Mouse (Mus musculus) neural tube, embryonic 12.5 days (tissue): ENCODE measurements at regions not wholly inside any gene's neighbourhood (a gene's known extent, or its start where the extent isn't known, plus 50 kb on each side); places are given as distances from the start of the nearest gene placed in this dataset. TPM values are rescaled to one million over a fixed set of nuclear protein-coding genes. Genes with fewer than 3 reads are reported as not detected.

Experiments
- ATAC-seq: fragments of 200-750 bp; cut with Nextera tagmentation; 2 replicates; pipeline ENCODE4 v1.8.0; 2017; ENCODE audit warnings: low read depth, mild to moderate bottlenecking, moderate TSS enrichment, moderate library complexity; ENCODE audit not compliant: low FRiP score
- H3K27ac ChIP-seq: fragments of 300-500 bp; sonication (generic); 2 replicates; pipeline ENCODE4 v1.5.1; 2016
- H3K27me3 ChIP-seq: fragments of 300-500 bp; sonication (generic); replicated peaks from 2 replicates; pipeline ENCODE4 v1.6.1; 2016; ENCODE audit warnings: mild to moderate bottlenecking
- H3K36me3 ChIP-seq: fragments of 300-500 bp; sonication (generic); 2 replicates; pipeline ENCODE4 v1.6.1; 2016; ENCODE audit warnings: mild to moderate bottlenecking
- H3K4me1 ChIP-seq: fragments of 300-500 bp; sonication (generic); 2 replicates; pipeline ENCODE4 v1.6.1; 2016
- H3K4me2 ChIP-seq: fragments of 300-500 bp; sonication (generic); replicated peaks from 2 replicates; pipeline ENCODE4 v1.6.1; 2016; ENCODE audit warnings: mild to moderate bottlenecking
- H3K4me3 ChIP-seq: fragments of 300-500 bp; sonication (generic); 2 replicates; pipeline ENCODE4 v1.5.1; 2016
- H3K9ac ChIP-seq: fragments of 300-500 bp; sonication (generic); 2 replicates; pipeline ENCODE4 v1.6.1; 2016; ENCODE audit warnings: mild to moderate bottlenecking
- H3K9me3 ChIP-seq: fragments of 300-500 bp; sonication (generic); 2 replicates; pipeline ENCODE4 v1.6.1; 2016; ENCODE audit warnings: mild to moderate bottlenecking
- WGBS: fragments of 180-500 bp; shearing (Covaris S2); methylation state at CpG from one replicate; pipeline ENCODE4 v1.1.7; 2016; 5-methylcytosine and 5-hydroxymethylcytosine counted together
- microRNA-seq: library from miRNA; unstranded; fragments of <30 nt; microRNA quantifications from one replicate; pipeline ENCODE4, GENCODE M21; 2017

GRCm38 (mm10) chr5:7789126-7789525 lies 171.1 kb upstream of the Steap4 start:
- no peaks in the 10 kb centered on the region for H3K27me3 ChIP-seq
- H3K4me1 ChIP-seq = no peaks in the 10 kb centered on the region
- H3K27ac ChIP-seq = no peak overlapping the region
- no peak for ATAC-seq
- no peak overlapping the region for H3K4me3 ChIP-seq
- no peak overlapping the region for H3K4me2 ChIP-seq
- H3K9ac ChIP-seq = no peak overlapping the region
- no peaks in the 10 kb centered on the region for H3K9me3 ChIP-seq
- 93% methylated on average over 1 of the region's 1 CpGs for WGBS
- no peaks in the 10 kb centered on the region for H3K36me3 ChIP-seq

DNA sequence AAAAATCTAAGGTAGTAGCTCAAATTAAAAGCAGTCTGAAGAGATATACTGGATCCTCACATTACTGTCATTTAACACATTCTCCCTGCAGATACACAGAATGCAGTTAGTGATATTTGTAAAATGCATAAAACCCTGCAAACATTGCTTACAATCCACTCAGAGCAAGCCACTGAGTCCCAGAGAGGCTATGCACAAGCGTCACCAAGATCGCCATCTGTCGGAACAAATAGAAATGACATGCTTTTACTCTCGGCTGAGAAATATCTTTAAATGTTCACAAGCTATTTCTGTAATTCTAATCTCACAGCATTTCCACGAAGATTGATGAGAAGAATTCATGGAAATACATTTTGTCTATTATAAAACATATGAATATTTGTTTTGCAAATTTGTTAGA lies 139.7 kb upstream of the Steap4 start:
- Histone ChIP-seq H3K9ac (no peak overlapping the region), H3K36me3 (no peaks in the 10 kb centered on the region), H3K27me3 (no peaks in the 10 kb centered on the region), H3K27ac (no peak overlapping the region), H3K4me2 (no peak overlapping the region), H3K4me1 (no peaks in the 10 kb centered on the region), H3K4me3 (no peak overlapping the region), H3K9me3 (no peaks in the 10 kb centered on the region)
- 39% methylated on average over 5 of the region's 5 CpGs for WGBS
- no peak for ATAC-seq

DNA sequence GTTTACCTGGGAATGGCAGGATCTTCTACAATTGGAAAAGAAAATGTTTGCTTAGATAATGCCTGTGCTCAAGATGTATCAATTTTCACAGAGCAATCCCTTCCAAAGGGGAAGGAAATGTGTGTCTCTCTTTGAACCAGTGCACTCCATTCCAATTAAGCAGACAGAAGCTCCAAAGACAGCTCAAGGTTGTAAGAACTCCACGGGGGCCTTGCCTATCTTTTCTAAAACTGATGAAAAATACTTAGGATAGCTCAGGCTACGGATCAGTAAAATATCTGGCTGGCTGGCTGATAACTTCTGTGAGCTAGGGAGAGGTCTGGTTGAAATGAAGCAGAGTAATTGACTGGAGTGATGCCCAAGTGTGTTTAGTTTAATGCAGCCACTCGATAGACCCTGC lies 138.6 kb upstream of the Steap4 start:
- no peak overlapping the region for H3K4me3 ChIP-seq
- H3K27me3 ChIP-seq = no peaks in the 10 kb centered on the region
- H3K9ac ChIP-seq = no peak overlapping the region
- no peak overlapping the region for H3K4me2 ChIP-seq
- 64% methylated on average over 3 of the region's 3 CpGs for WGBS
- H3K9me3 ChIP-seq = no peaks in the 10 kb centered on the region
- ATAC-seq = no peak
- H3K27ac ChIP-seq = no peak overlapping the region
- no peaks in the 10 kb centered on the region for H3K4me1 ChIP-seq
- H3K36me3 ChIP-seq = no peaks in the 10 kb centered on the region

DNA sequence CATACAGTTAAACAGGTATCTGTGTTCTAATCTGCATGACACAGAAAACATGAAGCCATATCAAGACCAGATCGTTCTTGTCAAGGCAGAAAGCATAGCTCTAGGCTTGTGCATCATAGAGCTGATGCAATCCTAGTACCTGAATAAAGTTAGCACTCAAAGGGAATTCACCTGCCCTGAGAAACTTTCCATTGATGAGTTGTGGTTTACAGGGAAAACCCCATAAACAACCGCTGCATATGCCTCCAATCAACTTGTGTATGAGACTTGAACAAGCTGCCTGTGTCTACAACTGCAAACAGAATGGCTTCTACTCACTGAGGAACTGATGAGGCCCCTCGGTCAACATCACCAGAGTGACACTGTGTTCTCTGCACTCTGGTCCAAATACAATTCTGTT lies 130.6 kb upstream of the Steap4 start:
- Histone ChIP-seq H3K27me3 (no peaks in the 10 kb centered on the region), H3K36me3 (no peaks in the 10 kb centered on the region), H3K27ac (no peak overlapping the region), H3K4me3 (no peak overlapping the region), H3K4me2 (no peak overlapping the region), H3K9me3 (no peaks in the 10 kb centered on the region), H3K9ac (no peak overlapping the region), H3K4me1 (no peaks in the 10 kb centered on the region)
- 88% methylated on average over 3 of the region's 3 CpGs for WGBS
- no peak for ATAC-seq

DNA sequence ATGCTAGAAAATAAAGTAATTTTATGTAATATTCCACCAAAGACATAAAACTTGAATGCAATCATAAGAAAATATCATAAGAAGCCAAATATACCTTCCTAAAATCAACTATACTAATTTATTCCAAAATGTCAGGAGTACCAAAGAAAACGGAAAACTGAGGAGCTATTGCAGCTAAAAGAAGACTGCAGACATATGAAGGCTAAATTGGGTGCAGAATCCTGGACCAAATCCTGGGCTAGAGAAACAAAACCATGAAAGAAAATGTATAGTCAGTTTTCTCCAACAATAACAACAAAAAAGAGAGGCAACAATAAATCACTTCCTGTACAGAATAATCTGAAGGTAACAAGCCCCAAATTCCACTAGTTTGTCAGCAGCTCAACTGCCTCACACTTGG lies 126.4 kb upstream of the Steap4 start:
- Histone ChIP-seq H3K27ac (no peak overlapping the region), H3K9ac (no peak overlapping the region), H3K27me3 (no peaks in the 10 kb centered on the region), H3K36me3 (no peaks in the 10 kb centered on the region), H3K4me3 (no peak overlapping the region), H3K4me1 (no peaks in the 10 kb centered on the region), H3K9me3 (no peaks in the 10 kb centered on the region), H3K4me2 (no peak overlapping the region)
- no peak for ATAC-seq
- 91% methylated on average over 1 of the region's 1 CpGs for WGBS

DNA sequence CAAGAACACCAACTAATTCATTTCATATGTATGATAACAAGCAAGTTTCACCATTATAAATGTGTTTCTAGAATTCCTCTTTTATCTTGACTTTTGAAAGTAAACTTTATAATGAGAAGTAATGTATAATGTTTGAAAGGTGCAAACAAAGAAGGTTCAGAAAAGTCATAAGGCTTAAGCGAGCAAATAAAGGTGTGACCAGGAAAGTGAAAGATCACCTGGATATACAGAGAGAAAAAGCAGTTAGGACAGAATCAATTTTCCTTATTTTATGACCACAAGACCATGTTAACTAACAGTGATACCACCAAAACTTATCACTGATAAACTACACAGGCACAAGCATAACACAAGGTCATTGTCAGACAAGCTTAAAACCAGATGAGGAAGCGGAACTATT lies 97.2 kb upstream of the Steap4 start:
- Histone ChIP-seq H3K4me3 (no peak overlapping the region), H3K4me1 (no peaks in the 10 kb centered on the region), H3K27me3 (no peaks in the 10 kb centered on the region), H3K36me3 (no peaks in the 10 kb centered on the region), H3K4me2 (no peak overlapping the region), H3K9ac (no peak overlapping the region), H3K27ac (no peak overlapping the region), H3K9me3 (no peaks in the 10 kb centered on the region)
- 92% methylated on average over 2 of the region's 2 CpGs for WGBS
- ATAC-seq = no peak

GRCm38 (mm10) chr5:7866041-7866641 lies 94.1 kb upstream of the Steap4 start:
- Histone ChIP-seq H3K9ac (no peak overlapping the region), H3K27me3 (no peaks in the 10 kb centered on the region), H3K4me2 (no peak overlapping the region), H3K9me3 (no peaks in the 10 kb centered on the region), H3K27ac (no peak overlapping the region), H3K4me3 (no peak overlapping the region), H3K36me3 (no peaks in the 10 kb centered on the region), H3K4me1 (no peaks in the 10 kb centered on the region)
- no peak for ATAC-seq
- WGBS = 84% methylated on average over 3 of the region's 3 CpGs

DNA sequence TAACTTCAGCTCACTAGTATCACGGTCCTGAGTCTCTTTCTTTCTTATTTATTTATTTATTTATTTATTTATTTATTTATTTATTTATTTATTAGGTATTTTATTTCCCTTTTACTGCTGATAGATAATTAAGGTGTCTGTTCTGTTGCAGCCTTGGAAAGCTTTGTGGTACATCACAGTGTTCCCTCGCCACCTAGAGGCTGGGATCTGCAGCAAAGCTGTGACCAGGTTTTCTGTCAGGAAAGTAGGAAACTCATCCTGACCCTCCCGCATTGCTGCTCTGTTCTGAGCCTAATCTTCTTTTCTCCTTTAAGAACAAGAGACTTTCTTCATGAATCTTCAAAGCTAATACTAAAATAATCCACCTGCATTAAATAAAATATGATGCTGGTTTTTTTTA lies 60.7 kb upstream of the Steap4 start:
- H3K9ac ChIP-seq = no peak overlapping the region
- ATAC-seq = no peak
- no peaks in the 10 kb centered on the region for H3K36me3 ChIP-seq
- H3K27me3 ChIP-seq = no peaks in the 10 kb centered on the region
- H3K4me2 ChIP-seq = no peak overlapping the region
- 79% methylated on average over 3 of the region's 3 CpGs for WGBS
- H3K4me1 ChIP-seq = no peaks in the 10 kb centered on the region
- H3K4me3 ChIP-seq = no peak overlapping the region
- H3K27ac ChIP-seq = no peak overlapping the region
- H3K9me3 ChIP-seq = no peaks in the 10 kb centered on the region

Small RNA genes lying in the stretch of these regions (microRNA-seq; reads per million reads assigned to microRNA genes)
- not detected for gene Gm22196
